Mouse (Mus musculus): ENCODE measurements around the gene Fasn. TPM values are rescaled to one million over a fixed set of nuclear protein-coding genes. Genes with fewer than 3 reads are reported as not detected.
A peak's percentile ranks its signal among the peaks of the same experiment; 100 is the strongest.
"Not testable (repeated sequence)": the region's sequence is repeated elsewhere in the genome, so short reads cannot be mapped to it uniquely, and the experiment has no call there.

Gene Fasn
- total RNA-seq, 2 experiments from 2014 or later: 48.6 to 49.9 TPM

- DNase-seq (ENCODE audit: low spot score in 2 of 2): peak; percentile 74 to 91
These were observed 24.1 kb downstream of the Fasn start for GRCm38 (mm10) chr11:120800061-120800904.

- DNase-seq (ENCODE audit: low spot score in 2 of 2): no peak
These were observed 24.9 kb downstream of the Fasn start for GRCm38 (mm10) chr11:120799316-120799890.

GRCm38 (mm10) chr11:120798244-120798643 is 26.1 kb downstream of the Fasn start:
- DNase-seq (ENCODE audit: low spot score in 2 of 2): no peak

DNA sequence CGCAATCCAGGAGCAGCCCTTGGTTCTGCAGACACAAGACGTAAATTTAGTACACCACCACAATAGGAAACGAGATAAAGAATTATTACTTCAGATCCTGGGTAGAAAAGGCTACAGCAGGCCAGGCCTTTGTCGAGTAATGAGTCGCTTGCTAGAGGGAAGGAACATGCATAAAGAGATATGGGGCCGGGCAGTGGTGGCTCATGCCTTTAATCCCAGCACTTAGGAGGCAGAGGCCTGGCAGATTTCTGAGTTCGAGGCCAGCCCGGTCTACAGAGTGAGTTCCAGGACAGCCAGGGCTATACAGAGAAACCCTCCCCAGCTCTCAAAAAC is 27.8 kb downstream of the Fasn start:
- no peak for DNase-seq (ENCODE audit: low spot score in 2 of 2)

GRCm38 (mm10) chr11:120795756-120796613 is 28.4 kb downstream of the Fasn start, which contains the start of gene Dus1l:
TSS of gene Dus1l (minus strand) at chr11:120796403.
- peak; percentile 94 to 95 for DNase-seq (ENCODE audit: low spot score in 2 of 2)

GRCm38 (mm10) chr11:120792652-120793051 is 31.7 kb downstream of the Fasn start:
- no peak for DNase-seq (ENCODE audit: low spot score in 2 of 2)

DNA sequence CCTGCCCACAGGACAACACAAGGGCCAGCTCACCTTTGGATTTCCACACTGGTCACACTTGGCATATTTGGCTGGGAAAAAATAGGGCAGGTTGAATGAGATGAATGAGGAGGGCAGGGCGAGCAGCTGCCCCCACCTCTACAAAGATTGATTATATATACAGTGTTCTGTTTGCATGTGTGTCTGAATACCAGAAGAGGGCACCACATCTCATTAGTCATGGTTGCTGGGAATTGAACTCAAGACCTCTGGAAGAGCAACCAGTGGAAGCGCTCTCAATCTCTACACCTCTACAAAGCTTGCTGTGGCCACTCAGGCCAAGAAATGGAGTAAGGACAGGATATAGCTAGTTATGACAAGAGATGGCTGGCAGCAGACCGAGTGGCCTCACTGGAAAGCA is 34.5 kb downstream of the Fasn start:
- DNase-seq (ENCODE audit: low spot score in 2 of 2): no peak

DNA sequence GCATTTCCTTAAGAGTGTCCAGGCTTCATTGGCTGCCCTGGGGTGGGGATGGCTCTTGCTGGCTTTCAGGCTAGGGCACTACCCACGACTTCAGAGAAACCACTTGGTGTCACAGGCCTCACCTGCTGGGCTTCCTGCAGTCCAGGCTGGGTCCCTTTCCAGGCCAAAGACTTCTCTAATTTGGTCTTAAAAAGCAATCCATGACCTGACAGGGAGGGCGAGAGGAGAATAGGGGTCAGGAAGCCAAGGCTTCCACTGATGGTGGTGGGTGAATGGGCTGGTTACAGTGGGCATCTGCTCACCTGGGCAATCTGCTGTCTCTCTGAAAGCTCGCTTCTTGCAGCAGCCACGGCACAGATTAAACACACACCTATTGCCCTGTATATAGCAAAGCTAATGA is 35.0 kb downstream of the Fasn start:
- DNase-seq (ENCODE audit: low spot score in 2 of 2): no peak

DNA sequence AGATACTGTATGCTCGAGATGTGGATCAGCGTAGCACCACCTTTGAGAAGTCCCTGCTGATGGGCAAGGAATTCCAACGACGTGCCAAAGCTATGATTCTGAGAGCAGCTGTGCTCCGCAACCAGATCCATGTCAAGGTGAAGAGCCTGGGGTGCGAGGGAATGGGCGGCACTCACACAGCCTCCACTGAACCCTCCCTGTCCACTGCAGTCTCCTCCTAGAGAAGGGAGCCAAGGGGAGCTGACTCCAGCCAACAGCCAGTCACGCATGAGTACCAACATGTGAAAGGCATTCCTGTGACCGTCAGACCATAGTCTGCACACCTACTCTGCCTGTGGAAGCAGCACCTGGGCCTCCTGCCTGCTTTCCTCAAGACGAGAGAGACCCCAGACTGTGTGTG is 35.9 kb downstream of the Fasn start:
- DNase-seq (ENCODE audit: low spot score in 2 of 2): not testable (repeated sequence)

- no peak for DNase-seq (ENCODE audit: low spot score in 2 of 2)
These were observed 39.2 kb downstream of the Fasn start for GRCm38 (mm10) chr11:120785145-120785544.

DNA sequence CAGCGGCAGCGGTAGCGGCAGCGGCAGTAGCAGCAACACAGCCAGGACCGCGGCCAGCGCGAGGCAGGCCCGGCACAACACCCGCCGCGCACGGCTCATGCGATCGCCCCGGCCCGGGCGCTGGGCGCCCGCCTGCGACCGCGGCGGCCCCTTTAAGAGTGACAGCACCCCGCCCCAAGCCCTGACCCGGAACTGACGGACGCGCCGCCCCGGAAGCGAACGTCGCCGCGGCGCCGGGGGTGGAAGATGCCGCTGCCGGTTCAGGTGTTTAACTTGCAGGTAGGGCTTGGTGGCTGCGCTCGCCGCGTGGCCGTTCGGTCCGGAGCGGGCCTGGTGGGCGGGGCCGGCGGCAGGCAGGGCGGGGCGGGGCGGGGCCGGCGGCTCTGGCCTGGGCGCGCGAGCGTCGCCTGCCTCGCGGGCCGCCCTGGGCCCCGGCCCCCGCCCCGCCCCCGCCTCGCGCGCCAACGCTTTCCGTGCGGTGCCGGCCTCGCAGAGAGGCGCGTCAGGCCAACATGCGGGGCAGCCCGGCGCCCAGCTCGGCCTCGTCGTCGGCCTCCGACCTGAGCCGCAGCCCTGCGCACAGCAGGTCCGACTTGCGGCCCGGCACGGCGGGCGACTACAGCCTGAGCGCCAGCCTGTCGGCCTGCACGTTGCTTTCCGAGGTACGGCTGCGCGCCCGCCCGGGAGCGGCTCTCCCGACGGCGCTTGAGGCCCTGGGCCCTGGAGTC is 40.1 kb downstream of the Fasn start, which contains the start of the genes Rfng and Gps1:
Gene Rfng (minus strand): TSS at position 144 of the 728 bp plus-strand sequence.
Gene Gps1 (plus strand): TSS at position 209 of the 728 bp plus-strand sequence.
- peak; percentile 76 to 84 for DNase-seq (ENCODE audit: low spot score in 2 of 2)

DNA sequence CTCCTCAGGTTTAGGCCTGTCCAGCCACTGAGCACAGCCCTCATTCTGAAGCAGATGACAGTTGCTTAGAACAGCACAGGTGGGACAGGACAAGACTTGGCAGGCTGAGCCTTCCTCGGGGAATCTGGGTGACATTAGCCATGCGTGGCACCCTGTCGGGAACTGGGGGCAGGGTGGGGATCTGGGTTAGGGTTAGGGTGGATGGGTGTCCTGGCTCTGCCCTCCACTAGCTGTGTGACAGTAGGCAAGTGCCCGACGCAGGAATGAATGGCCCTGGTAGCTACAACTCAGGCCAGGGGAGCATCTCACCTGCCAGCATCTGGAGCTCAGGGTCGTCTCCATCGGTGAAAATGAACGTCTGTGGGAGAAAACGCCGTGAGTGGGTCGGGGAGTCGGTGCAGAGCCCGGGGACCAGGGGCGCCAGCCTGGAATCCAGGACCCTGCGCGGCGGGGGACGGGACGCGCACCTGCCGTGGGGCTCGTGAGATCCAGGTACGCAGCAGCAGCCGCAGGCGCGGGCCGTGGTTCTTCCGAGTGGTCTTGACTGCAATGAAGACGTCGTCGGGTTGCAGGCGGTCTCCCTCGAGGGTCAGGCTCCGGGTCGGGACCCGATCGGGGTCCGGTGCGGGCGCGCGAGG is 40.8 kb downstream of the Fasn start:
- DNase-seq (ENCODE audit: low spot score in 2 of 2): no peak

- DNase-seq (ENCODE audit: low spot score in 2 of 2): not testable (repeated sequence)
These were observed 43.0 kb downstream of the Fasn start for GRCm38 (mm10) chr11:120781361-120781760.

GRCm38 (mm10) chr11:120779876-120780275 is 44.5 kb downstream of the Fasn start:
- no peak for DNase-seq (ENCODE audit: low spot score in 2 of 2)

- peak in 1 of 2 experiments; percentile 13 for DNase-seq (ENCODE audit: low spot score in 2 of 2)
These were observed 47.2 kb downstream of the Fasn start for GRCm38 (mm10) chr11:120777123-120777522.

DNA sequence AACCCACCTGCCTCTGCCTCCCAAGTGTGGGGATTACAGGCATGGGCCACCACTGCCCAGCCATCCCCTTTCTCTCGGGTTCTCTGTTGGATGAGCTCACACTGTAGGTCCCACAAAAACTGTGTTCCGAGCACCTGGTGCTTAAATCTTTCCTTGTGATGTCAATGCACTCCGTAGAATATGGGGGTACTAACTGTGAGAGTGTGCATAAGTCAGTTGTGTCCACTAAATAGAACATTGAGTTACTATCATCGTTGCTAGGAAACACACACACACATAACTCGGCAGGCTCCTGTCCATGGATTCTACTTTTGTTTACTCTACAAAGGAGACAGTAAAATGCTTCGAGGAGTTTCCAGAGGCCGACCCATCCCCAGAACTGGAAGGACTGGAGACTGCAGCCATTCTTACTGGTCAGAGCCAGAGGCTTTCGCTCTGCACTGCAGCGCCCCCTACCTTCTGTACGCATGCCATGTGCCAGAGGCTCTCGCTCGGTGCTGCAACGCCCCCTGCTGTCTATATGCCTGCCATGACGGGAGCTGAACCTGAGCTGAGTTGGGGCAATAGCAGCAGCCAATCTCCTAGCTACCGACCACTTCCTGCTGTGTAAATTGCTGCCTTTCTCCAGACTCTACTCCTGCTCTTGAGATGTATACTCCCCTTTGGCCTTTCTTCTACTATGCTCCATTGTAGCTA is 48.4 kb downstream of the Fasn start:
- DNase-seq (ENCODE audit: low spot score in 2 of 2): peak; percentile 96

DNA sequence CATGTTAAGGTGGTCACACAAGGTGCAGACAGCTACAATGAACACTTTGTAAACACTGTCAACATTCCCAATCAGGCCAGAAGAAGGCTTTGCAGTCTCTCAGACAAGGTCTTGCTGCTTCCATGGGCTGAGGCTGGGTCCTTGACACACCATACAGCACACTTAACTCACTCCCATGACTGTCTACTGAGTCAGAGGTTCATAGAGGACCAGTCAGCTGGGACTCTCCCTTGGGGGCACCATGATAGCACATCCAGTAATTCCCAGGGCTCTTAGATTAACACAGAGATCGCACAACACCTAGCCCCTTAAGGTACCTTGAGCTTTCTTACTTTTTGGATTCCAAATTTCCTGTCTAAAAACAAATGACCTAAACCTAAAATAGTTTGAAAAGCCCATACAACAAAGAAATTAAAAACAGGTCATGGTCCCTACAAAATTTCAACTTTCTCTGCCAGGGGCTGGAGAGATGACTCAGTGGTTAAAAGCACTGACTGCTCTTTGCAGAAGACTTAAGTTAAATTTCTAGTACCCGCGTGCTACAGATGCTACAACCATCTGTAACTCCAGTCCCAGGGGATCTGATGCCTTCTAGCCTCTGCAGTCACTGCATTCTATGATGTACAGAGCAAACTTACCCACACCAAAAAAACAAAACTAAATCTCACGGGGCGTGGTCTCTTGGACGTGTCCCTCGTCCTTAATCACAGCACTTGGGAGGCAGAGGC is 50.7 kb downstream of the Fasn start:
- no peak for DNase-seq (ENCODE audit: low spot score in 2 of 2)

- DNase-seq (ENCODE audit: low spot score in 2 of 2): no peak
These were observed 51.6 kb downstream of the Fasn start for GRCm38 (mm10) chr11:120772749-120773148.

- no peak for DNase-seq (ENCODE audit: low spot score in 2 of 2)
These were observed 56.1 kb downstream of the Fasn start for GRCm38 (mm10) chr11:120768206-120768605.
